Mouse (Mus musculus): ENCODE data around the gene Cpt1b. TPM values are rescaled to one million over a fixed set of nuclear protein-coding genes. Genes with fewer than 3 reads are reported as not detected.

The Cpt1b gene
- polyA plus RNA-seq, 1 experiment, result 76.6 TPM

DNA sequence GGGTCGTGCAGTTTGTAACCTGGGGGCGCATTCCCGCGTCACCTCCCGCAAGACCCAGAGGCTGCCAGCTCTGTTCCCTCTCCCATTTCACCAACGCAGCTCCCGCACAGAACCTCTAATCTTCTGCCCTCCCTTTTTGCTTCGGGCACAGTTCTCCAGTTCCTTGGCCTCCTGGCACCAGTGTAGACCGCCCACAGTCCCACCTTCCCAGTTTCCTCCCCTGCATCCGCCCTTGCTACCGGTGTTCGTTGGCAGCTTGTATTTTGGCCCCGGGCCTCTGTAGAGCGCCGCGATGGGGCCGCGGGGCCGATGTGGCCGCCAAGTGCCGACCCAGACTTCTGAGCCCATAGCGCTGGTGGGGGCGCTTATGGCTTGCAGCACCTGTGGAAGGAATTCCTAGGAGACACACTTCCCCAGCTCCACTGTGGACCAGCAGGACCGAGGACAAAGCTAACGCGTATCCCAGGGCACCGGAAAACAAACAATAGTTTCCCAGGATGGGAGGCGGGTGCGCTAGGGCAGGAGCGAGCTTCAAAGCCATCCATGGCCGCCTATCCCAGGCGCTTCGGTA, 46.7 kb downstream of the Cpt1b start, which contains the start of gene Odf3b:
Gene Odf3b (minus strand): TSS at position 452 of the 571 bp plus-strand sequence.
- TF ChIP-seq CTCF (IDR thresholded peaks at IDR 0.05; ENCODE audit: borderline replicate concordance, control insufficient read depth, extremely low read depth, insufficient read depth, low read length, poor library complexity) (no peak), POLR2A (IDR thresholded peaks at IDR 0.05; ENCODE audit: control insufficient read depth, extremely low read depth, insufficient read depth, low read length, poor library complexity) (peak; percentile 37; the same call in 1 of the 2 replicates)
- Histone ChIP-seq H3K4me3 (ENCODE audit: control insufficient read depth, insufficient read depth, low read length) (peak within 1 kb of the TSS; percentile 72), H3K4me1 (replicated peaks; ENCODE audit: control insufficient read depth, insufficient read depth, low read length) (peaks cover 26% of the 10 kb centered on the region), H3K27ac (ENCODE audit: control insufficient read depth, insufficient read depth, low read length) (no peak within 1 kb of the TSS), H3K36me3 (ENCODE audit: control insufficient read depth, insufficient read depth, low read length) (no peaks in the 10 kb centered on the region), H3K27me3 (ENCODE audit: control insufficient read depth, insufficient read depth, low read length) (no peaks in the 10 kb centered on the region)
- DNase-seq, result peak; percentile 50
- WGBS, result 2% methylated on average over 33 of the region's 33 CpGs

GRCm38 (mm10) chr15:89377938-89378828, 47.5 kb downstream of the Cpt1b start:
- Histone ChIP-seq H3K4me1 (replicated peaks; ENCODE audit: control insufficient read depth, insufficient read depth, low read length) (peaks cover 28% of the 10 kb centered on the region), H3K36me3 (ENCODE audit: control insufficient read depth, insufficient read depth, low read length) (no peaks in the 10 kb centered on the region), H3K4me3 (ENCODE audit: control insufficient read depth, insufficient read depth, low read length) (peak overlapping the region; percentile 72), H3K27ac (ENCODE audit: control insufficient read depth, insufficient read depth, low read length) (no peak overlapping the region), H3K27me3 (ENCODE audit: control insufficient read depth, insufficient read depth, low read length) (no peaks in the 10 kb centered on the region)
- TF ChIP-seq CTCF (IDR thresholded peaks at IDR 0.05; ENCODE audit: borderline replicate concordance, control insufficient read depth, extremely low read depth, insufficient read depth, low read length, poor library complexity) (no peak), POLR2A (IDR thresholded peaks at IDR 0.05; ENCODE audit: control insufficient read depth, extremely low read depth, insufficient read depth, low read length, poor library complexity) (no peak; the same call in 1 of the 2 replicates)
- no peak for DNase-seq
- 21% methylated on average over 46 of the region's 46 CpGs for WGBS

DNA sequence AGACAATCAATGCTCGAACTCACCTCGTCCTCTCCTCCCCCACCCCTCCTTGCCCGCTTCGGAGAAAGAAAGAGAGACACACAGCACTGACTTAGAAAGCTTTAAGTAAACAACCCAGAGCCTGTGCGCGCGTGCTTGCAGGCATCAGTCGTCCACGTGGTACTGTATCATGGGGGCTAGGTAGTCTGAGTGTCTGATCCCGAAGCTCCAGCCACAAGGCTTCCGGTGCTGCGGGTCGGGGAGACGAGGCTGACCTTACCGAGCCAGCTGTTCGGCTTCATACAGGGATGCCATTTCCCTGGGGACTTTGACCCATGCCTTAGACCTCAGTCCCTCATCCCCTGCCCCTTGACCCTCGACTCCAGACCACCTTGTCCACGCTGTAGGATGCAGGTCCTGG, 48.3 kb downstream of the Cpt1b start:
- Histone ChIP-seq H3K4me1 (replicated peaks; ENCODE audit: control insufficient read depth, insufficient read depth, low read length) (peaks cover 32% of the 10 kb centered on the region), H3K27ac (ENCODE audit: control insufficient read depth, insufficient read depth, low read length) (no peak overlapping the region), H3K36me3 (ENCODE audit: control insufficient read depth, insufficient read depth, low read length) (no peaks in the 10 kb centered on the region), H3K27me3 (ENCODE audit: control insufficient read depth, insufficient read depth, low read length) (no peaks in the 10 kb centered on the region), H3K4me3 (ENCODE audit: control insufficient read depth, insufficient read depth, low read length) (no peak overlapping the region)
- no peak for DNase-seq
- WGBS, result 41% methylated on average over 18 of the region's 18 CpGs
- peak; percentile 15; the same call in 1 of the 2 replicates for TF ChIP-seq POLR2A (IDR thresholded peaks at IDR 0.05; ENCODE audit: control insufficient read depth, extremely low read depth, insufficient read depth, low read length, poor library complexity)
- no peak for TF ChIP-seq CTCF (IDR thresholded peaks at IDR 0.05; ENCODE audit: borderline replicate concordance, control insufficient read depth, extremely low read depth, insufficient read depth, low read length, poor library complexity)

DNA sequence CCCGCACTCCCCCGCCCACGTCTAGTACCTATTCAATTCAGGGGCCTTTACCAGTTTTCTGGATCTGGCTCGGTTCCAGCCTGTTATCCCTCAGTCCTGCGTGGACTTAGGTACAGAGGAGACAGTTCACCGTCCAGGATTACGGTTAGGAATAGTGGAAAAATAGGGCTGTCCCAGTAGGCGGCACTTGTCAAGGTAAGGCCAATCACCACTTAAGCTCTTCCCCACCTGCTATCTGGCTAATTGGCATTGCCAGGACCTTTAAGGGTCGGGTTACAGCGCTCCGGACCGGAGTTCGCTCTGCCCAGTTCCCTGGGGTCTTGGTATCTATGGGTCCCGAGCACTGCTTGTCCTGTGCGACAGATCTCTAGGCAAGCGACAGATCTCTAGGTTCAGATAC, 48.7 kb downstream of the Cpt1b start, which contains the start of gene Tymp:
Gene Tymp (minus strand): TSS at position 83 of the 400 bp plus-strand sequence.
- 91% methylated on average over 16 of the region's 16 CpGs for WGBS
- no peak for DNase-seq

DNA sequence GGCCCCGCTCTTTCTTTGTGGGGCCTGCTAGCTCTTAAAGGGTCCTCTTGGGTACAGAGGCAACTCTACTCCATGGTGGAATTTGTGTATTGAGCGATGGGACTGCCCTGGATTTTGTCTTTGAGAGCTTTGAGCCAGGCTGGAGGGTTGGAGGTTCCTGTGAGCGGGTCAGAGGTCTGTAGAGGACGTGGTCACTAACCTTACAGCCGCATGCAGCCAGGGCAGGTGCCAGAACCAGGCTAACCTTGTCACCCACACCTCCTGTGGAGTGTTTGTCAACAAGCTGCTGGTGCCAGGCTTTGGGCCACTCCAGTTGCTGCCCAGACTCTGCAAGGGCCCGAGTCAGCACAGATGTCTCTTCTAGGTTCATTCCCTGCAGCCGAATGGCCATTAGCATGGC, 49.6 kb downstream of the Cpt1b start:
- peaks cover 32% of the 10 kb centered on the region for H3K4me1 ChIP-seq (replicated peaks; ENCODE audit: control insufficient read depth, insufficient read depth, low read length)
- WGBS, result 96% methylated on average over 7 of the region's 7 CpGs
- no peaks in the 10 kb centered on the region for H3K27me3 ChIP-seq (ENCODE audit: control insufficient read depth, insufficient read depth, low read length)
- peaks cover 5% of the 10 kb centered on the region; the same call in 1 of the 2 replicates for H3K36me3 ChIP-seq (ENCODE audit: control insufficient read depth, insufficient read depth, low read length)
- no peak overlapping the region for H3K27ac ChIP-seq (ENCODE audit: control insufficient read depth, insufficient read depth, low read length)
- TF ChIP-seq CTCF (IDR thresholded peaks at IDR 0.05; ENCODE audit: borderline replicate concordance, control insufficient read depth, extremely low read depth, insufficient read depth, low read length, poor library complexity) (no peak), POLR2A (IDR thresholded peaks at IDR 0.05; ENCODE audit: control insufficient read depth, extremely low read depth, insufficient read depth, low read length, poor library complexity) (no peak)
- H3K4me3 ChIP-seq (ENCODE audit: control insufficient read depth, insufficient read depth, low read length), result no peak overlapping the region
- no peak for DNase-seq

More for the DNA sequence above, 48.7 kb downstream of the Cpt1b start, which contains the start of gene Tymp:
- Histone ChIP-seq H3K4me1 (replicated peaks; ENCODE audit: control insufficient read depth, insufficient read depth, low read length) (peaks cover 32% of the 10 kb centered on the region), H3K36me3 (ENCODE audit: control insufficient read depth, insufficient read depth, low read length) (peaks cover under 1% of the 10 kb centered on the region; the same call in 1 of the 2 replicates), H3K4me3 (ENCODE audit: control insufficient read depth, insufficient read depth, low read length) (no peak within 1 kb of the TSS), H3K27me3 (ENCODE audit: control insufficient read depth, insufficient read depth, low read length) (no peaks in the 10 kb centered on the region), H3K27ac (ENCODE audit: control insufficient read depth, insufficient read depth, low read length) (no peak within 1 kb of the TSS)
- no peak for TF ChIP-seq POLR2A (IDR thresholded peaks at IDR 0.05; ENCODE audit: control insufficient read depth, extremely low read depth, insufficient read depth, low read length, poor library complexity)
- TF ChIP-seq CTCF (IDR thresholded peaks at IDR 0.05; ENCODE audit: borderline replicate concordance, control insufficient read depth, extremely low read depth, insufficient read depth, low read length, poor library complexity), result no peak

- Histone ChIP-seq H3K36me3 (ENCODE audit: control insufficient read depth, insufficient read depth, low read length) (peaks cover 15% of the 10 kb centered on the region), H3K4me1 (replicated peaks; ENCODE audit: control insufficient read depth, insufficient read depth, low read length) (peaks cover 32% of the 10 kb centered on the region), H3K27me3 (ENCODE audit: control insufficient read depth, insufficient read depth, low read length) (no peaks in the 10 kb centered on the region), H3K4me3 (ENCODE audit: control insufficient read depth, insufficient read depth, low read length) (no peak overlapping the region), H3K27ac (ENCODE audit: control insufficient read depth, insufficient read depth, low read length) (no peak overlapping the region)
- 96% methylated on average over 17 of the region's 17 CpGs for WGBS
- TF ChIP-seq CTCF (IDR thresholded peaks at IDR 0.05; ENCODE audit: borderline replicate concordance, control insufficient read depth, extremely low read depth, insufficient read depth, low read length, poor library complexity) (no peak), POLR2A (IDR thresholded peaks at IDR 0.05; ENCODE audit: control insufficient read depth, extremely low read depth, insufficient read depth, low read length, poor library complexity) (no peak)
- no peak for DNase-seq
Observed at GRCm38 (mm10) chr15:89374801-89375534, 50.7 kb downstream of the Cpt1b start.

All from thymus, adult 2 months (tissue).